Mouse (Mus musculus): Measurements from ENCODE around the gene Fam45a.

Gene Fam45a

DNA sequence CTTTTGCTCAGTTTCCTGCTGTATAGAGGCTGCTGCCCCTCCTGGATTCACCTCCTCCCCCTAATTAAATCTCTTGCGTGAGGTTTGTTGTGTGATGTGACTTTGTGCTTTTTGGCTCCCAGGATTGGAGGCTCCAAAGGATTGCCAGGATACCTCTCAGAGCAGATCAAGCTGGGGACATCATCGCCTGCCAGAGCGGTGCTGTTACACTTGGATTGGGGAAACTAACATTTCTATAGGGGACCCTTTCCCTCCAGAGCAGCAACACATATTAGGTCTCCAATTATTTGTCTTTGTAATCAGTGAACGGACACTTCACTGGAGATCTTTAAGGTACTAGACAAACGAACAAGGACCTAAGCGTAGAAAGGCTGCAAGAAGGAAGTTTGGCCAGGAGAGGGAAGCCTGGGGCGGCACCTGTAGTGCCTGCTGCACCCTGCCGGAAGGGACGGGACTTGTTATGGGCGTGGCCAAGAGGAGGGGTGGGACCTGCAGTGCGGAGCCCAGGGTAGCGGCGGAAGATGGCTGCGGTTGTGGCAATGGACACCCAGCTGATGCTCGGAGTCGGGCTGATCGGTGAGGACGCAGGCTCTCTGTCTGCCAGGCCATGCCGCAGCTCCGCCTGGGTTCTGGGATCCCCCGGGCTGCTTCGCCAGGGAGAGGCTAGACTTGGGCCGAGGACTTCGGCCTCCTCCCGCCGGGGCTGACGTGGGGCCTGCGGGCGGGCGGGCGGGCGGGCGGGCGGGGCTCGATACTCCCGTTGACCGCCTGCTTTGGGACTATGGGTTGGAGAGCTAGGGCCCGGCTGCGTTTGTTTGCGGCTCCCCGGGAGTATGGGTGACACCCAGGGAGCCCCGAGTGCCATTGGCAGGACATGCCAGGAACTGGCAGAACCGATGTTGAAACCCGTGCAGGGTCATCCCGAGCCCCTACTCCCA is at the start of gene Fam45a:
Fam45a (plus strand) TSS at position 488 of the 938 bp plus-strand sequence.
- CTCF ChIA-PET = no interaction called here

DNA sequence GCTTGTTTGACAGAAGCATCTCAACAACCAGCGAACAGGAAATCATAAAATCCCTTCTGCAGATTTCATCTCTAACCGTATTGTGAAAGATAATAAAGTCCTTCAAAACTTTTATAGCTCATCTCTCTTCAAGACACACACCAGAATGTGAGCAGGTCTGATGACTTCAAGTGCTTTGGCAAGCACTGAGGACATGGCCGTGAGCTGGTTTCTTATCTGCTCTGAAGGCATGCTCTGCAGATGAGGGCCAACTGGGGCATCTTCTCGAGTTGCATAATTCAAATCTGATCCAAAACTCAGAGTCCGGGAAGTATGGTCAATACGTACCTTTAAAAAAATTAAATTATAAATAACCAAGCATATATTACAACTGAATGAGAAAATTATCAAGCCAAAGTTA is 38.0 kb upstream of the Fam45a start:
- CTCF ChIA-PET = no interaction called here

DNA sequence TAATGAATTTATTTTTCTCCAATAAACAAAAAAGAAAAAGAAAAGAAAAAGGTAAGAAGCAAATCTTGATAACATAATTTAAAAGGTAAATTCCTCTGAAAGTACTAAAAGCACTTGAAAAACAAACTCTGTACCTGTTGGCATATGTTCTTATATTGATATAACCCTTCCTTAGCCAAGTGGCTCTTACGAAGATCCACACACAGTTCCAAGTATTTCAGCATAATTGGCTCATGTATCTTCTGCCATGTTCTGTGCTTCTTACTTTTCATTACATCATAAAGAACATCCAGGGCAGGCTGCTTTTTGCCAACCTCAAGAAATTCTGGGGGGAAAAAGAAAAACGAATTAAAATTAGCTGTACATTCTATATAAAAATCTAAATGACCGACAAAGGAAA is 29.4 kb upstream of the Fam45a start:
- CTCF ChIA-PET = no interaction called here

DNA sequence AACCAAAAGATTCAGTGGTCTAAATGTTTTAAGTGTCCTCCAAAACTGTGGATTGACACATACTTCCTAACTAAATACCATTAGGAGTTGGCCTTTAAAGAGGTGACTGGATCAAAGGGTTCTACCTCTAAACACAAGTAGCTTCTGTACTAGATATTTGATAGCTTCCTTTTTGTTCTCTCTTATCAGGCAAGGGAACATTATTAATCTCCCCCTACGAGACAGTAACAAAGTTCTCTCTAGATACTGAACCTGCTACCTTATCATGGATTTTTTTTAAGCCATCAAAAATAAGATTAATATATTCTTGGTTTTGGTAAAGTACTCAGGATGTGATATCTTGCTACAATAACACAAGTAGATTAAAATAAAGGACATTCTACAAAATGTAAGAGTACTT is 26.7 kb upstream of the Fam45a start:
- CTCF ChIA-PET = no interaction called here

GRCm38 (mm10) chr19:60787465-60788150 is 23.8 kb upstream of the Fam45a start:
- CTCF ChIA-PET = interaction anchor here (0.6 to 0.7 kb wide), 2 partner anchors 346 to 435 kb away, joined by 4 to 5 read pairs; no protein-coding TSS in a partner anchor

- CTCF ChIA-PET = interaction anchor here (0.6 kb wide), 1 partner anchor 245 kb away, joined by 3 read pairs; no protein-coding TSS in a partner anchor
Measured at GRCm38 (mm10) chr19:60788214-60788960, 23.0 kb upstream of the Fam45a start.

GRCm38 (mm10) chr19:60789452-60789851 is 21.9 kb upstream of the Fam45a start:
- CTCF ChIA-PET = no interaction called here

GRCm38 (mm10) chr19:60789919-60790506 is 21.4 kb upstream of the Fam45a start:
- CTCF ChIA-PET = no interaction called here

DNA sequence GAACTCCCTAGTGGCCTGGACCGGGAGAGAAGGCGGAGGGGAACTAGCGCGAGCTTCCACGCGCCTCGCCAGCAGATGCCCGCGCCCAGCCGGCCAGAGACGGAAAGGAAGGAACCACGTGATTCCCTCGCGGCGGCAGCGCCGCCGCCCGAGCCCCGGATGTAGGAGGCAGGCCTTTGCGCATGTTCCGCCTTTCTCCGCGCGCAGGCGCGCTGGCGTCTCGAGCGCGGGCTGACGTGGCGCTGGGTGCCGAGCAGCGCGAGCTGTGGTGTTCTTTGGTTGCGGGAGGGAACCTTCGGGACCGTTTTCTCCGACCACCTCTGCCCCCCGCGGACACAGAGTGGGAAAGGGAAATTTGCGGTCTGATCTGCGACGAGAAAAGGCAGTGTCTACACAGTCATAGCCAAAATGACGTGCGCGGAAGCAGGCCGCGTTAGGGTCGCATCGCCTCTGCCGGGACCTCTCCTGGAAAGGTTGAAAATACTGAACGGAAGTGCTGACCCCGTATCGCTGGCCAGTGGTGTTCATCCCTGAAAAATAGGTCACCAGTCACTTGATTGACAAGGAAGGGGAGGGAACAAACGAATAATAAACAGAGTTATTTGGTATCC is 20.7 kb upstream of the Fam45a start, which contains the start of gene Eif3a:
Eif3a (minus strand) TSS at position 108 of the 611 bp plus-strand sequence.
- CTCF ChIA-PET = no interaction called here

DNA sequence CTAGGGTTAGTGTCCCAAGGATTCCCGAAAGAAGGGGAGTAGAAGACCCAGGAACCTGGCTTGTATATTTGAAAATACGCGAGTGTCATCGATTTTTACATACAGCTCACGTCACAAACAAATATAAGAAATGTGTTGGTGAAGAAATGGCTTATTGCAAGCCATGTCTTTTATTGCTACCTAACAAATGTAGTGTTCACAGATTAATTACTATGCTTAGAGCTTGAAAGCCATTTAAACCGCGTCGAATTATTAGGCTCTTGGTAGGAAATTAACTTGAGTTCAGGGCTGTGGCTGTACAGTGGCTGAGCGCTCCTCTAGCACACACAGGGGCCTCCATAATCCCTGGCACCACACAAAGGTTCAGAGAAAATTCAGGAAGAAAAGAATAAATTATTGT is 20.2 kb upstream of the Fam45a start:
- CTCF ChIA-PET = no interaction called here

DNA sequence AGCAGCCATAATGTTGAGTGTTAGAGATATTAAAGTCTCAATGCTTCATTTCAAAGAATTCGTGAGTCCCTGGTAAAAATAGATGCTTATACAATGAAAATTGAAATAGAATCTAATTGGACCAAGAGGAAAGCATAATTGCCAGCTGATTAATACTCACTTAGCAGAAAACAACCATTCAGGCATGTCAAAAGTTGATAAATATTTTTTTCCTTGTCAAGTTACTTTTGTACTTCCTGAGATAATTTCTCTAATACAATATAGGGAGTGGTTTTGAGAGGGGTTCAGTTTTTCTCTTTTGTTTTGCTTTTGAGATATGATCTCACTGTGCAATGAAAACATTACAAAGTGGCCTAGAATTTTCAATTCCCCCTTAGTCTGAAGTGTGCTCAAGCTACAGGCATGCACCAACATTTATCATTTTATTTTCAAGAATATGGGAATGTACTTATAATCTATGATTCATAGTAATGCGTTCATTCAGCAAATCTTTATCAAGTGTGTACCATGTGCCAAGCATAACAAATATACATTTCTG is 18.1 kb upstream of the Fam45a start:
- CTCF ChIA-PET = no interaction called here

- CTCF ChIA-PET = no interaction called here
Measured at GRCm38 (mm10) chr19:60795244-60795643, 16.1 kb upstream of the Fam45a start.

DNA sequence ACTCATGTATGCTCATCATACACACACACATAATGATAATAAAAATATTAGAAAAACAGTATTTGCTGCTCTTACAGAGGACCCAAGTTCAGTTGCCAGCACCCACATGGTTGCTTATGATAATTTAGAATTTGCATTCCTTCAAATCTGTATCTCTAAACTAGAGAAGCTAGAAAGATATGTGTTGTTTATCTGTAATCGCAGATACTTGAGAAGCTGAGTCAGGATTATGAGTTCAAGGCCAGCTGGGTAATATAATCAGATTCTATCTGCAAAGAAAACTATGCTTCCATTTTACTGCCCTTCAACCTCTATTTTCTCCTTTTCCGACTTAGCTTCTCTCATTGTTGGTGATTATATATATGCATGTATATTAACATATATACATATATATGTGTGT is 14.0 kb upstream of the Fam45a start:
- CTCF ChIA-PET = no interaction called here

DNA sequence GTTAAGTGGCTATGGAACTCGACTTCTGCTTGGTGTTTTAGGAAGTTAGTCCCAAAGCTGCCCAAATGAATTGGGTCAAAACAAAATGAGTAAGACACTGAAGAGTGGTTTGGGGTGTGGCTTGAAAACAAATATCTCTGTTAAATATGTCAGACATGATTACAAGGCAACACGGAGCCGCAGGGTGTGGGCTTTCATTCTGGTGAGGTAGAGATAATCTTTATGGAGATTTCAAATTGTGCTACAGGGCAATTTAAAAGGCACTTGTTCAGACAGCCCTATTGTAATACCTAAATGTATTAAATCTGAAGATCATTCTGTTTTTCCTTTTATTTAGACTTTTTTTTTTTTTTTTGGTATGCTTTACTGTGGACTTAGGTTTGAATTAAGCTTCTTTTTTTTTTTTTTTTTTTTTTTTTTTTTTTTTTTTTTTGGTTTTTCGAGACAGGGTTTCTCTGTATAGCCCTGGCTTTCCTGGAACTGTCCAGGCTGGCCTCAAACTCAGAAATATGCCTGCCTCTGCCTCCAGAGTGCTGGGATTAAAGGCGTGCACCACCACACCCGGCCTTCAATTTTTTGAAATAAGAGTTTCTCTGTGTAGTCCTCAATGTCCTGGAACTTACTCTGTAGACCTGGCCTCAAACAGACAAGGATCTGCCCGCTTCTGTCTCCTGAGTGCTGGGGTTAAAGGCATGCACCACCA is 11.4 kb upstream of the Fam45a start:
- CTCF ChIA-PET = no interaction called here

DNA sequence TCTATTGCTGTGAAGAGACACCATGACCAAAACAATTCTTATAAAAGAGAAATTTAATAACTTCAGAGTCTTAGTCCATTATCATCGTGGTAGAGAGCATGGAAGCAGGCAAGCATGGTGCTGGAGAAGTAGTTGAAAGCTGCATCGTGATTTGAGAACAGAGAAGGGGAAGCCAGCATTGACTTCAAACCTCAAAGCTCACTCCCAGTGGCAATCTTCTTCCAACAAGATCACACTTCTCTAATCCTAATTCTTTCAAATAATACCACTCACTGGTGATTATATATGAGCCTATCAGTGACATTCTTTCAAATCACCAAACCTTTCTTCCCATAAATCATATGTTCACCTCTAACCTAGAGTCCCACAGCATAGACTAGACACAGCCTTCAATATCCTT is 6.5 kb upstream of the Fam45a start:
- CTCF ChIA-PET = no interaction called here

DNA sequence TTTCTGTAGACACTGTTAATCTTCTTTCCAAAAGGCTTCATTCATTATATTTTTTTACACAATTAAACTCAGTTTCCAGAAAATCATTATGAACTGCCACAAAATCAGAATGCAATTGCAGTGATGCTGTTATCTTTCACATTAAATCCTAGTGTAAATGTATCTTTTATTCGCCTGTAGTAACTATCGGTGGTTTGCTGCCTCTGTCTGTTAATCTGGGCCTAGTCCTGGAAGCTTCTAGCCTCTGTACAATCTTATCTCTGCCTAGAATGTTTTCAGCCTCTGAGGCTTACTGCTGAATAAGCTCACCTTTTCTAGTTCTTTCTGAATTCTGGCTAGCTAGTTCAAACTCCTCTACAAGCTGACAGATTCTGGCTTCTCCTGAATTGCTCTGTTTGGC is 1.5 kb upstream of the Fam45a start:
- CTCF ChIA-PET = no interaction called here

DNA sequence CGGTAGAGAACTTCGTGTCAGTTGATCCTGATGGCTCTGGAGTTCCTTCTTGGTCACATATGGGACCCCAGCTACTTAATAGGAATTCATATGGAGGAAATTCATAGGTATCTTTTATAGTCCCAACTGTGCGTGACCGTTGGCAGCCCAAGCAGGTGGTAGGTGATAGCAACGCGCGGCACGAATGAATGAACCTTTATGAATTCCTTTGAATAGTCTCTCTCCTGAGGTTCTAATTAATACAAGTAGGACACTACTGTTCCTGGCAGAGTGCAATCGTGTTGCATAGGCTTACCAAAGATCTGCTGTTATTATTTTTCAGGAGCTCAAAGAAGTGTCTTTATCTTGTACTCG is 628 bp downstream of the Fam45a start:
- CTCF ChIA-PET = no interaction called here

- CTCF ChIA-PET = interaction anchor here (0.7 kb wide), 1 partner anchor 65 kb away, joined by 8 read pairs; no protein-coding TSS in a partner anchor
Measured at GRCm38 (mm10) chr19:60813133-60813532, 1.7 kb downstream of the Fam45a start.

- CTCF ChIA-PET = no interaction called here
Measured at GRCm38 (mm10) chr19:60818677-60819076, 7.3 kb downstream of the Fam45a start.

DNA sequence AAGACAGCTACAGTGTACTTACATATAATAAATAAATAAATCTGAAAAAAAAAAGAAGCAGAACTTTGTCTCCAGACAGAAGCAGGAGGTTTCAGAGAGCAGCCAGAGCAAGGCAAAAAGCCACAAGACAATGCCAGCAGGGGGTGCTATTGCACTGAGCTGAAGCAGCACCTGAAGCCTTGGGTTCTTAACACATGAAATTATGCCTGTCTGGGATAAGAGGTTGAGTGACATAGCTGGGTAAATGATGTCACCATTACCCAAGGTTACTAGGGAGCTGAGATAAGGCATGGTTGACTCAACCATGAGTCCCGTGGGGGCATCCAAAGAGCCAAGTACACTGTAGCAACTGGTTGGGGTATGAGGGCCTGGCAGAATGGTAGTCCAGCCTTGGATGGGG is 26.4 kb downstream of the Fam45a start:
- CTCF ChIA-PET = interaction anchor here (0.7 kb wide), 1 partner anchor 97 kb away, joined by 4 read pairs; no protein-coding TSS in a partner anchor

DNA sequence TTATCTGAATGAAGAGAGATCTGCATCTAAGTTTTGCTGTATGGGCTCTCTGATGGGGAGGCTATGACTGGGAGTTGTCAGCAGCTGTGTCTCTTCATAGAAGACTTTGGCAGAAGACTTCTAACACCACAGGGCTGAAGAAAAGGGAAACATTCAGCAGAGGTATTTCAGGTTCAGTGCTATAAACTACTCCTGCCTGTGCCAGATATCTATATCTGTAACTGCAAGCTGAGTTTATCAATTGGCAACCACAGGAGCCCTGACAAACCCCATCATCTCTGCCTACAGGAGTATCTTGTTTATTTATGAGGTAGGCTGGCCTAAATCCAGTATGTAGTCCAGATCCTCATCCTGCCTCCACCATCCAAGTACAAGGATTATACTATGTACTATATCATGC is 31.9 kb downstream of the Fam45a start:
- CTCF ChIA-PET = no interaction called here

Data from spleen, embryonic (tissue).